Mouse (Mus musculus) stomach, postnatal 0 days (tissue): Measurements from ENCODE around the gene Acaa1a. TPM values are rescaled to one million over a fixed set of nuclear protein-coding genes. Genes with fewer than 3 reads are reported as not detected.

Experiments
- ATAC-seq: fragments of 200-750 bp; cut with Nextera tagmentation; 2 replicates; pipeline ENCODE4 v1.8.0; 2017; ENCODE audit not compliant: low FRiP score, low TSS enrichment
- DNase-seq: peaks from one replicate; pipeline ENCODE4 v3.0.0-alpha.2; 2016; ENCODE audit warnings: low spot score
- H3K27ac ChIP-seq: fragments of 300-500 bp; sonication (generic); replicated peaks from 2 replicates; pipeline ENCODE4 v1.5.1; 2014; ENCODE audit warnings: mild to moderate bottlenecking, control low read depth
- H3K27me3 ChIP-seq: fragments of 300-500 bp; sonication (generic); 2 replicates; pipeline ENCODE4 v1.6.1; 2014; ENCODE audit warnings: low read length; ENCODE audit not compliant: control insufficient read depth, insufficient read depth
- H3K36me3 ChIP-seq: fragments of 300-500 bp; sonication (generic); 2 replicates; pipeline ENCODE4 v1.6.1; 2014; ENCODE audit warnings: low read length, mixed read lengths; ENCODE audit not compliant: control insufficient read depth, insufficient read depth
- H3K4me1 ChIP-seq: fragments of 300-500 bp; sonication (generic); replicated peaks from 2 replicates; pipeline ENCODE4 v1.6.1; 2014; ENCODE audit warnings: antibody characterized with exemption; ENCODE audit not compliant: control insufficient read depth, insufficient read depth
- H3K4me2 ChIP-seq: fragments of 300-500 bp; sonication (generic); replicated peaks from 2 replicates; pipeline ENCODE4 v1.6.1; 2014; ENCODE audit warnings: low read depth, mild to moderate bottlenecking, control low read depth, moderate library complexity
- H3K4me3 ChIP-seq: fragments of 300-500 bp; sonication (generic); 2 replicates; pipeline ENCODE4 v1.5.1; 2014; ENCODE audit warnings: low read depth, low read length, control low read depth
- H3K9ac ChIP-seq: fragments of 300-500 bp; sonication (generic); 2 replicates; pipeline ENCODE4 v1.6.1; 2014; ENCODE audit warnings: mild to moderate bottlenecking, low read length, control low read depth, mixed read lengths
- H3K9me3 ChIP-seq: fragments of 300-500 bp; sonication (generic); 2 replicates; pipeline ENCODE4 v1.6.1; 2016; ENCODE audit warnings: low read length; ENCODE audit not compliant: control insufficient read depth
- CTCF ChIP-seq: IDR thresholded peaks from 2 replicates; pipeline ENCODE4 v1.5.1; 2016; ENCODE audit warnings: antibody characterized with exemption, low read depth, mild to moderate bottlenecking, moderate library complexity
- EP300 ChIP-seq: optimal IDR thresholded peaks from 2 replicates; pipeline ENCODE3; 2016; ENCODE audit warnings: antibody characterized with exemption
- WGBS: fragments of 180-500 bp; shearing (Covaris S2); extraction: QIAGEN DNeasy Blood & Tissue Kit; methylation state at CpG from one replicate; pipeline ENCODE4 v1.1.7; 2014; 5-methylcytosine and 5-hydroxymethylcytosine counted together
- polyA plus RNA-seq: library from polyadenylated mRNA; unstranded; fragments of >200 nt; fragmentation: Nextera tagmentation; extraction: Ambion mirVana; gene quantifications from 2 replicates; pipeline ENCODE4 v1.2.1, GENCODE M21; 2015

Acaa1a gene
- polyA plus RNA-seq, 1 experiment from 2014 or later, result 181 TPM

GRCm38 (mm10) chr9:119313096-119313495, 26.4 kb upstream of the Acaa1a start:
- Histone ChIP-seq H3K9me3 (no peaks in the 10 kb centered on the region), H3K36me3 (no peaks in the 10 kb centered on the region), H3K4me3 (no peak overlapping the region), H3K27me3 (no peaks in the 10 kb centered on the region), H3K27ac (no peak overlapping the region), H3K4me1 (no peaks in the 10 kb centered on the region), H3K4me2 (no peak overlapping the region), H3K9ac (no peak overlapping the region)
- ATAC-seq (no peak), DNase-seq (no peak)
- TF ChIP-seq CTCF (no peak), EP300 (no peak)
- 90% methylated on average over 10 of the region's 10 CpGs for WGBS

GRCm38 (mm10) chr9:119318891-119319290, 20.6 kb upstream of the Acaa1a start:
- H3K4me2 ChIP-seq, result no peak overlapping the region
- H3K4me3 ChIP-seq, result no peak overlapping the region
- no peaks in the 10 kb centered on the region for H3K9me3 ChIP-seq
- 82% methylated on average over 1 of the region's 1 CpGs for WGBS
- H3K27ac ChIP-seq, result no peak overlapping the region
- no peaks in the 10 kb centered on the region; the same call in 1 of the 2 replicates for H3K4me1 ChIP-seq
- no peak for TF ChIP-seq CTCF
- TF ChIP-seq EP300, result no peak
- ATAC-seq, result no peak
- H3K9ac ChIP-seq, result no peak overlapping the region
- H3K36me3 ChIP-seq, result no peaks in the 10 kb centered on the region
- H3K27me3 ChIP-seq, result no peaks in the 10 kb centered on the region
- DNase-seq, result no peak

- Histone ChIP-seq H3K4me1 (no peaks in the 10 kb centered on the region; the same call in 1 of the 2 replicates), H3K4me2 (no peak overlapping the region; the same call in 1 of the 2 replicates), H3K9me3 (no peaks in the 10 kb centered on the region), H3K27me3 (no peaks in the 10 kb centered on the region), H3K27ac (no peak overlapping the region), H3K4me3 (no peak overlapping the region), H3K9ac (no peak overlapping the region), H3K36me3 (no peaks in the 10 kb centered on the region)
- TF ChIP-seq EP300 (no peak), CTCF (no peak)
- ATAC-seq (no peak), DNase-seq (no peak)
- 76% methylated on average over 7 of the region's 7 CpGs for WGBS
These were observed 19.0 kb upstream of the Acaa1a start for GRCm38 (mm10) chr9:119320446-119320845.

- H3K27ac ChIP-seq, result no peak overlapping the region
- no peaks in the 10 kb centered on the region for H3K36me3 ChIP-seq
- H3K4me3 ChIP-seq, result peak overlapping the region; percentile 84
- WGBS, result 12% methylated on average over 7 of the region's 7 CpGs
- DNase-seq, result no peak
- no peak for TF ChIP-seq EP300
- TF ChIP-seq CTCF, result no peak
- H3K4me1 ChIP-seq, result no peaks in the 10 kb centered on the region; the same call in 1 of the 2 replicates
- no peaks in the 10 kb centered on the region for H3K9me3 ChIP-seq
- peak overlapping the region; percentile 89 for H3K4me2 ChIP-seq
- peak overlapping the region; percentile 82; the same call in 1 of the 2 replicates for H3K9ac ChIP-seq
- no peak for ATAC-seq
- no peaks in the 10 kb centered on the region for H3K27me3 ChIP-seq
These were observed 18.5 kb upstream of the Acaa1a start for GRCm38 (mm10) chr9:119320946-119321345.

GRCm38 (mm10) chr9:119321392-119322229, 17.9 kb upstream of the Acaa1a start:
- H3K27me3 ChIP-seq, result no peaks in the 10 kb centered on the region
- no peaks in the 10 kb centered on the region for H3K9me3 ChIP-seq
- no peaks in the 10 kb centered on the region; the same call in 1 of the 2 replicates for H3K4me1 ChIP-seq
- ATAC-seq (no peak; the same call in 1 of the 2 replicates), DNase-seq (no peak)
- peak overlapping the region; percentile 82 for H3K9ac ChIP-seq
- 0% methylated on average over 49 of the region's 59 CpGs for WGBS
- no peak for TF ChIP-seq CTCF
- no peak for TF ChIP-seq EP300
- peak overlapping the region; percentile 93 for H3K27ac ChIP-seq
- H3K36me3 ChIP-seq, result no peaks in the 10 kb centered on the region
- H3K4me3 ChIP-seq, result peak overlapping the region; percentile 84
- peak overlapping the region; percentile 89 for H3K4me2 ChIP-seq
